Mouse (Mus musculus) G1E (cell line): Measurements from ENCODE around the gene Prkcd.

Experiments used
- CTCF ChIP-seq: IDR thresholded peaks from 2 replicates; pipeline ENCODE4 v1.5.1; 2012; ENCODE audit warnings: low read depth, low read length, inconsistent platforms, mixed read lengths
- GATA1 ChIP-seq: IDR thresholded peaks from 2 replicates; pipeline ENCODE4 v1.6.1; 2012; ENCODE audit warnings: borderline replicate concordance, low read length, inconsistent platforms, mixed read lengths
- GATA2 ChIP-seq: IDR thresholded peaks from 2 replicates; pipeline ENCODE4 v1.6.1; 2012; ENCODE audit warnings: low read depth, low read length, inconsistent platforms, borderline replicate concordance
- POLR2AphosphoS5 ChIP-seq: IDR thresholded peaks from 2 replicates; pipeline ENCODE4 v1.6.1; 2012; ENCODE audit warnings: low read depth, low read length, inconsistent platforms; ENCODE audit not compliant: insufficient replicate concordance
- TAL1 ChIP-seq: conservative IDR thresholded peaks from 2 replicates; pipeline ENCODE4 v1.6.1; 2012; ENCODE audit warnings: low read depth, low read length, inconsistent platforms, mixed read lengths

DNA sequence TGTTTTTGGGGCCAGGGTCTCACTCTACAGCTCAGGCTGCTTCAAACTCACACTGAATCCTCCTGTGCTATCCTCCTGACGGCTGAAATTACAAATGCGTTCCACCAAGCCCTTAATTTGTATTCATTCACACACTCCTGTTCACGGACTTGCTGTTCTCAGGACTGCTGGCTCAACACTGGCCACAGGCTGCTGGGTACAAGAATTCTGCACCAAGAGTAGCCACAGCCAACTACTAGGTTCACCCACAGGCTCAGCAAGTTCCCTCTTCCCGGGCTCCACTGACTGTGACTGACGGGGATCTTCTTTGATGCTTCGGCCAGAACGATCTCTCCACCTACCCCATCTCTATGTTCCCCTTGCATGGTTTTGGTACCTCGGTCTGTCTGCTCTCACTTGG is 23.7 kb upstream of the Prkcd start:
- TF ChIP-seq CTCF (no peak), POLR2AphosphoS5 (no peak), GATA1 (no peak), TAL1 (no peak), GATA2 (no peak)
